Mouse (Mus musculus): ENCODE results near the gene Cdh4. TPM values are rescaled to one million over a fixed set of nuclear protein-coding genes. Genes with fewer than 3 reads are reported as not detected.

Gene Cdh4
- polyA plus RNA-seq, 1 experiment: 9.3 TPM

GRCm38 (mm10) chr2:179476622-179477021 lies 34.4 kb downstream of the Cdh4 start:
- Histone ChIP-seq H3K4me3 (replicated peaks; ENCODE audit: insufficient read depth, low read depth, low read length) (no peak overlapping the region), H3K27ac (ENCODE audit: insufficient read depth, low read length) (no peak overlapping the region), H3K4me1 (ENCODE audit: control insufficient read depth, insufficient read depth, low read length) (peaks cover 3% of the 10 kb centered on the region), H3K27me3 (ENCODE audit: control insufficient read depth, insufficient read depth, low read length) (no peaks in the 10 kb centered on the region)
- 94% methylated on average over 6 of the region's 6 CpGs for WGBS
- DNase-seq: no peak
- TF ChIP-seq POLR2A (IDR thresholded peaks at IDR 0.05; ENCODE audit: borderline replicate concordance, insufficient read depth, low read length) (no peak), CTCF (IDR thresholded peaks at IDR 0.05; ENCODE audit: borderline replicate concordance, insufficient read depth, low read depth, low read length) (no peak)

GRCm38 (mm10) chr2:179480800-179481200 lies 38.6 kb downstream of the Cdh4 start:
- peaks cover 3% of the 10 kb centered on the region for H3K4me1 ChIP-seq (ENCODE audit: control insufficient read depth, insufficient read depth, low read length)
- DNase-seq: no peak
- WGBS: 21% methylated on average over 5 of the region's 5 CpGs
- TF ChIP-seq POLR2A (IDR thresholded peaks at IDR 0.05; ENCODE audit: borderline replicate concordance, insufficient read depth, low read length) (no peak), CTCF (IDR thresholded peaks at IDR 0.05; ENCODE audit: borderline replicate concordance, insufficient read depth, low read depth, low read length) (no peak)
- H3K4me3 ChIP-seq (replicated peaks; ENCODE audit: insufficient read depth, low read depth, low read length): no peak overlapping the region
- no peaks in the 10 kb centered on the region for H3K27me3 ChIP-seq (ENCODE audit: control insufficient read depth, insufficient read depth, low read length)
- H3K27ac ChIP-seq (ENCODE audit: insufficient read depth, low read length): no peak overlapping the region

DNA sequence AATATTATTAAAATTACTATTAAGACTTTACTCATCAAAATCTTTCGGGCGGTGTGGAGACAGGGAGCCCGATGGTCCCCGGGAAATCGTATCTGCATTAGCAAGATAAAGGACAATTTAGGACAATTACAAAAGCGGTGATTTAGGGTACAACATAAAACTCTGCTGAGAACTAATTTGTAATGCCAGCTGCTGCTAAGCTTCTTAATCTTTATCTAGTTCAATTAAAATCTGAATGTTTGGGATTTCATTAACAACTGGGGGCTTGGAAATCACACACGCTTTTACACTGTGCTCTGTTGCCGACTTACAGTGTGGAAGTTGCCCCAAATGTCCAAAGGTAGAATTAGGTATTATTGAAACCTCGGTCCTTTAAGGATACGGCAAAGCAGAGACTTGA lies 39.1 kb downstream of the Cdh4 start:
- Histone ChIP-seq H3K27ac (ENCODE audit: insufficient read depth, low read length) (no peak overlapping the region), H3K4me1 (ENCODE audit: control insufficient read depth, insufficient read depth, low read length) (peaks cover 3% of the 10 kb centered on the region), H3K4me3 (replicated peaks; ENCODE audit: insufficient read depth, low read depth, low read length) (no peak overlapping the region), H3K27me3 (ENCODE audit: control insufficient read depth, insufficient read depth, low read length) (no peaks in the 10 kb centered on the region)
- WGBS: 86% methylated on average over 10 of the region's 10 CpGs
- DNase-seq: no peak
- TF ChIP-seq CTCF (IDR thresholded peaks at IDR 0.05; ENCODE audit: borderline replicate concordance, insufficient read depth, low read depth, low read length) (no peak), POLR2A (IDR thresholded peaks at IDR 0.05; ENCODE audit: borderline replicate concordance, insufficient read depth, low read length) (no peak)

- Histone ChIP-seq H3K4me1 (ENCODE audit: control insufficient read depth, insufficient read depth, low read length) (peaks cover under 1% of the 10 kb centered on the region), H3K27ac (ENCODE audit: insufficient read depth, low read length) (no peak overlapping the region), H3K27me3 (ENCODE audit: control insufficient read depth, insufficient read depth, low read length) (no peaks in the 10 kb centered on the region), H3K4me3 (replicated peaks; ENCODE audit: insufficient read depth, low read depth, low read length) (no peak overlapping the region)
- 57% methylated on average over 21 of the region's 21 CpGs for WGBS
- no peak for DNase-seq
- TF ChIP-seq CTCF (IDR thresholded peaks at IDR 0.05; ENCODE audit: borderline replicate concordance, insufficient read depth, low read depth, low read length) (no peak), POLR2A (IDR thresholded peaks at IDR 0.05; ENCODE audit: borderline replicate concordance, insufficient read depth, low read length) (no peak)
These were observed 46.4 kb downstream of the Cdh4 start for GRCm38 (mm10) chr2:179488526-179489139.

DNA sequence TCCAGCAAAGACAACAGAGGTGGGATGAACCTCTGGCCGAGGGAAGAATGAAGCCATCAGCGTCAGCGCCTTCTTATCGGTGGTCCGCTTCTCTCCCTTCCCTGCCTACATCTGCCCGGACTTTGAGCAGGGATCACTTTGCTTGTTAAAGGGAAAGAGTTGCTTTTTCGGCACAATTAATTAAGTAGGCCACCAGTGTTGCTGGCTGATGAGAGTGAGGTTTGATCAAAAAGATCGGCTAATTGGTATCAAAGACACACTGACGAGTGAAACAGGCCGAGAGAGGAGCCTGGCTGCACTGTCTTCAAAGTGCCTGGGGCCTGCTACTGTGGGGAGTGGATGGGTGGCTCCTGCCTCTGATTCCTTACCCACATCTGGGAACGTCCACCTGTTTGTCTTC lies 49.7 kb downstream of the Cdh4 start:
- Histone ChIP-seq H3K27me3 (ENCODE audit: control insufficient read depth, insufficient read depth, low read length) (no peaks in the 10 kb centered on the region), H3K27ac (ENCODE audit: insufficient read depth, low read length) (no peak overlapping the region), H3K4me3 (replicated peaks; ENCODE audit: insufficient read depth, low read depth, low read length) (no peak overlapping the region), H3K4me1 (ENCODE audit: control insufficient read depth, insufficient read depth, low read length) (peaks cover 5% of the 10 kb centered on the region)
- no peak for DNase-seq
- WGBS: 71% methylated on average over 11 of the region's 11 CpGs
- TF ChIP-seq POLR2A (IDR thresholded peaks at IDR 0.05; ENCODE audit: borderline replicate concordance, insufficient read depth, low read length): no peak
- TF ChIP-seq CTCF (IDR thresholded peaks at IDR 0.05; ENCODE audit: borderline replicate concordance, insufficient read depth, low read depth, low read length): no peak

DNA sequence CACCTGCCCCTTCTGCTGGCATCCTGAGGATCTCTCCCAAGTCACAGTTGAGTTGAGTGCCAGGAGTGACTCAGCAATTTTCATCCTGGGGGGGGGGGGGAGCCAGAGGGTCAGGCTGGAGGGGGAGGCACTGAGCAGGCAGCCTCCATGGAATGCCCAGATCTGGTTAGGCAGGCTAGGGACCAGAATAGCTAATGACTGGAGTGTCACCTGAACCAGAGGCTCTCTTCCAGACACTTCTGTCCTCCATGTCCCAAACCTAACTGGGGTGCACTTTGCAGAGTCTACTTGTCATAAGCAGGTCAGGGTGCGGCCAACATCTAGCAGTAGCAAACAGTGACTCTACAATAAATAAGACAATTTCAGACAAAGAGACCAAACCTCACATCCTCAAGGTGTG lies 52.0 kb downstream of the Cdh4 start:
- H3K4me3 ChIP-seq (replicated peaks; ENCODE audit: insufficient read depth, low read depth, low read length): no peak overlapping the region
- peaks cover 5% of the 10 kb centered on the region for H3K4me1 ChIP-seq (ENCODE audit: control insufficient read depth, insufficient read depth, low read length)
- H3K27me3 ChIP-seq (ENCODE audit: control insufficient read depth, insufficient read depth, low read length): no peaks in the 10 kb centered on the region
- H3K27ac ChIP-seq (ENCODE audit: insufficient read depth, low read length): no peak overlapping the region
- no peak for TF ChIP-seq POLR2A (IDR thresholded peaks at IDR 0.05; ENCODE audit: borderline replicate concordance, insufficient read depth, low read length)
- TF ChIP-seq CTCF (IDR thresholded peaks at IDR 0.05; ENCODE audit: borderline replicate concordance, insufficient read depth, low read depth, low read length): no peak
- no peak for DNase-seq
- 100% methylated on average over 1 of the region's 1 CpGs for WGBS

DNA sequence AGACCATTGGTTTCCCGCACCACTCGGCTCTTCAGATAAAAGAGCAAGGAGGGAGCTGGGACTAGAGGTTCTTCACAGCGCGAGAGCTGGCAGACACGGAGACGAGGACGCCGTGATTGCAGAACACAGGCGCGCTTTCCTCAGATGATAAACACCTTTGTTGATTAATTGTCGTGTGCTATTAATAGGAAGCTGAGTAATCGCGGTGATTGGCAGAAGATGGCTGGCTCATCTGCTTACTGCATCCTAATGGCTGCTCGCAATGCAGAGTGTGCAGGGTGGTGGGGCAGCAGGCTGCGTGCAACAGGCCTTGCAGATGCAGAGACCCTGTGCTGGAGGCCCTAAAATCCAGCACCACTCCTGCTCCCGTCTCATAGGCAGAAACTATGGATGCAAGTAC lies 68.2 kb downstream of the Cdh4 start:
- H3K4me1 ChIP-seq (ENCODE audit: control insufficient read depth, insufficient read depth, low read length): no peaks in the 10 kb centered on the region
- no peak for DNase-seq
- TF ChIP-seq CTCF (IDR thresholded peaks at IDR 0.05; ENCODE audit: borderline replicate concordance, insufficient read depth, low read depth, low read length) (no peak), POLR2A (IDR thresholded peaks at IDR 0.05; ENCODE audit: borderline replicate concordance, insufficient read depth, low read length) (no peak)
- no peak overlapping the region for H3K27ac ChIP-seq (ENCODE audit: insufficient read depth, low read length)
- no peaks in the 10 kb centered on the region for H3K27me3 ChIP-seq (ENCODE audit: control insufficient read depth, insufficient read depth, low read length)
- 91% methylated on average over 16 of the region's 16 CpGs for WGBS
- no peak overlapping the region for H3K4me3 ChIP-seq (replicated peaks; ENCODE audit: insufficient read depth, low read depth, low read length)

GRCm38 (mm10) chr2:179516559-179516958 lies 74.3 kb downstream of the Cdh4 start:
- H3K4me1 ChIP-seq (ENCODE audit: control insufficient read depth, insufficient read depth, low read length): no peaks in the 10 kb centered on the region; the same call in none of the 2 replicates
- H3K4me3 ChIP-seq (replicated peaks; ENCODE audit: insufficient read depth, low read depth, low read length): no peak overlapping the region
- TF ChIP-seq CTCF (IDR thresholded peaks at IDR 0.05; ENCODE audit: borderline replicate concordance, insufficient read depth, low read depth, low read length) (no peak), POLR2A (IDR thresholded peaks at IDR 0.05; ENCODE audit: borderline replicate concordance, insufficient read depth, low read length) (no peak)
- DNase-seq: no peak
- H3K27ac ChIP-seq (ENCODE audit: insufficient read depth, low read length): no peak overlapping the region
- 87% methylated on average over 9 of the region's 9 CpGs for WGBS
- H3K27me3 ChIP-seq (ENCODE audit: control insufficient read depth, insufficient read depth, low read length): no peaks in the 10 kb centered on the region

All from cerebellum, adult 2 months (tissue).